Mouse (Mus musculus) neural tube, embryonic 13.5 days (tissue): ENCODE measurements around the gene Spint4. TPM values are rescaled to one million over a fixed set of nuclear protein-coding genes. Genes with fewer than 3 reads are reported as not detected.

Source experiments
- ATAC-seq: fragments of 200-750 bp; cut with Nextera tagmentation; 2 replicates; pipeline ENCODE4 v1.8.0; 2017; ENCODE audit warnings: low read depth, mild to moderate bottlenecking, moderate TSS enrichment, moderate library complexity
- H3K27ac ChIP-seq: fragments of 300-500 bp; sonication (generic); replicated peaks from 2 replicates; pipeline ENCODE4 v1.5.1; 2015; ENCODE audit warnings: moderate library complexity, mild to moderate bottlenecking, inconsistent platforms
- H3K27me3 ChIP-seq: fragments of 300-500 bp; sonication (generic); 2 replicates; pipeline ENCODE4 v1.6.1; 2015; ENCODE audit warnings: mild to moderate bottlenecking, inconsistent platforms
- H3K36me3 ChIP-seq: fragments of 300-500 bp; sonication (generic); 2 replicates; pipeline ENCODE4 v1.6.1; 2015; ENCODE audit warnings: mild to moderate bottlenecking, inconsistent platforms
- H3K4me1 ChIP-seq: fragments of 300-500 bp; sonication (generic); replicated peaks from 2 replicates; pipeline ENCODE4 v1.6.1; 2015; ENCODE audit warnings: inconsistent platforms
- H3K4me2 ChIP-seq: fragments of 300-500 bp; sonication (generic); 2 replicates; pipeline ENCODE4 v1.6.1; 2015; ENCODE audit warnings: inconsistent platforms, mild to moderate bottlenecking, moderate library complexity
- H3K4me3 ChIP-seq: fragments of 300-500 bp; sonication (generic); 2 replicates; pipeline ENCODE4 v1.5.1; 2015; ENCODE audit warnings: mild to moderate bottlenecking, inconsistent platforms
- H3K9ac ChIP-seq: fragments of 300-500 bp; sonication (generic); 2 replicates; pipeline ENCODE4 v1.6.1; 2015; ENCODE audit warnings: moderate library complexity, mild to moderate bottlenecking, inconsistent platforms
- H3K9me3 ChIP-seq: fragments of 300-500 bp; sonication (generic); 2 replicates; pipeline ENCODE4 v1.6.1; 2016; ENCODE audit warnings: inconsistent platforms
- WGBS: fragments of 180-500 bp; shearing (Covaris S2); methylation state at CpG from one replicate; pipeline ENCODE4 v1.1.7; 2015; 5-methylcytosine and 5-hydroxymethylcytosine counted together
- polyA plus RNA-seq: library from polyadenylated mRNA; unstranded; fragments of >200 nt; fragmentation: Nextera tagmentation; extraction: Ambion mirVana; gene quantifications from 2 replicates; pipeline ENCODE4 v1.2.1, GENCODE M21; 2015

Spint4 gene
- polyA plus RNA-seq, 1 experiment from 2014 or later: not detected

DNA sequence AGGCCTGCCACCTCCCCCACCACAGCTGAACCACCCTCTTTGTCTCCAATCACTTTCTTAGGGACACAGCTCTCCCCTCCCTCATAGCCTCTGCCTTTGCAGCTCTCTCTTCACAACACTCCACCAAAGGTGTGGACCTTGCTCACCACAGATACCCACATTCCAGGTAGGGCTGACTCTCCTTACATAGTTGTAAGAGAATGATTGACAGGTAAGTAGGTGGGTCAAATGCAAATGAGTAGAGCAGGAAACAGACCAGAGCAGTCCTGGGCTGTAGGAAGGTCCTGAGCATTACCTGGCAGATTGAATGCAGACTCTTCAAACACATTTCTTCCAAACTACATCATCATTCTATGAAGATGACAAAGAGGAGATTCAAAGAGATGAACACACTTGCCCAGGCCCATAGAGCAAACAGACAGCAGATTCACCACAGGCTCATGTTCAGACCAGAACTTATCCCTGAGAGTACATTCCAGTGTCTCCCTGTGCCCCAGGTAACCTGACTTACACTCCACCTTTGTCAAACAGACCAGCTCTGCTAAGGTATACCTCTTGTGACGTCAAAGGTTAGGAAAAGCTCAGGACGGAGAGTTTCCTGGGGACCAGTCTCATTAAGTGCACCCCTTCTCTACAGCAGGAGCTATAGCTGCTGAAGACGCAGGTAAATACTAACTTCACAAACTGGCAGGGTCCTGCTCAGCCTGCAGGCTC is 39.2 kb downstream of the Spint4 start:
- Histone ChIP-seq H3K4me1 (no peaks in the 10 kb centered on the region), H3K9me3 (no peaks in the 10 kb centered on the region), H3K4me2 (no peak overlapping the region), H3K4me3 (no peak overlapping the region), H3K27ac (no peak overlapping the region), H3K27me3 (no peaks in the 10 kb centered on the region), H3K9ac (no peak overlapping the region), H3K36me3 (no peaks in the 10 kb centered on the region)
- no peak for ATAC-seq
- WGBS: 72% methylated on average over 3 of the region's 3 CpGs

DNA sequence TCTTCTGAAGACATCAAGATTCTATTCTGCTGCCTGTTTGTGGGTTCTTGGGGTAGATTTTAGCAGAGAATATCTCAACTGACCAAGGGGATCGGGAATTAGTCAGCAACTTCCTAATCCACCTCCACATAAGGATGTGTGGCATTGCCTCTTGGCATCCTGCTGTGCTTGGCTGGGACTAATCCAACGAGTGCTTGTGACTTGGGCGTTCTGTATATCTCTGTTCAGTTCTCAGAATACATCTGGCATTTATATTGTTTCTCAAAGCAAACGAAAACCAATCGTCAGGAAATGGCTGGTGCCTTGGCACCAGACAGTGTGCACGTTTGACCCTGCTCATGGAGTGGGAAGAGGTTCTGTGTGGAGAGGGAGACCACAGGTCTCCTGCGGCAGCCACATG is 41.6 kb downstream of the Spint4 start:
- Histone ChIP-seq H3K4me2 (no peak overlapping the region), H3K27me3 (no peaks in the 10 kb centered on the region; the same call in 1 of the 2 replicates), H3K4me3 (no peak overlapping the region), H3K9ac (no peak overlapping the region), H3K36me3 (no peaks in the 10 kb centered on the region), H3K4me1 (peaks cover 2% of the 10 kb centered on the region), H3K27ac (no peak overlapping the region), H3K9me3 (no peaks in the 10 kb centered on the region)
- ATAC-seq: no peak
- WGBS: 74% methylated on average over 7 of the region's 7 CpGs

DNA sequence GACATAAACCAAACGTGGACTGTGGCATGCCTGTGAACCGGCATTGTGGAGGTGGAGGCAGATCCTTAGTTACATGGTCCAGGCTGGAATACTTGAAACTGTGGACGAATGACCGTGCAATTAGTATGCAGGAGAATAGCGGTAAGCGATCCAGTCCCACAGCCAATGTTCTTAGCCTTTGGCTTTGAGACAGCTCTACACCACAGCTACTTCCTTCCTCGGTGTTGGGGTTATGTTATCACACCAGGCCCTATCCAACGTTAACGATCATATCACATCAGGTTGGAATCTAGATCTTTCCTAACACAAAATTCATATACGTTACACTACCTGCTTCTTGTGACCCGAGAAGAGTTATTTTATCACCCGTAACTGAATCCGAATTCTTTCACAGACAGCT is 46.7 kb downstream of the Spint4 start:
- no peaks in the 10 kb centered on the region for H3K9me3 ChIP-seq
- no peak for ATAC-seq
- H3K4me1 ChIP-seq: peaks cover 33% of the 10 kb centered on the region
- H3K9ac ChIP-seq: peak overlapping the region; percentile 89
- peaks cover 25% of the 10 kb centered on the region for H3K36me3 ChIP-seq
- H3K27me3 ChIP-seq: no peaks in the 10 kb centered on the region; the same call in 1 of the 2 replicates
- H3K4me3 ChIP-seq: peak overlapping the region; percentile 72
- no peak overlapping the region for H3K27ac ChIP-seq
- WGBS: 75% methylated on average over 13 of the region's 13 CpGs
- peak overlapping the region; percentile 73 for H3K4me2 ChIP-seq

DNA sequence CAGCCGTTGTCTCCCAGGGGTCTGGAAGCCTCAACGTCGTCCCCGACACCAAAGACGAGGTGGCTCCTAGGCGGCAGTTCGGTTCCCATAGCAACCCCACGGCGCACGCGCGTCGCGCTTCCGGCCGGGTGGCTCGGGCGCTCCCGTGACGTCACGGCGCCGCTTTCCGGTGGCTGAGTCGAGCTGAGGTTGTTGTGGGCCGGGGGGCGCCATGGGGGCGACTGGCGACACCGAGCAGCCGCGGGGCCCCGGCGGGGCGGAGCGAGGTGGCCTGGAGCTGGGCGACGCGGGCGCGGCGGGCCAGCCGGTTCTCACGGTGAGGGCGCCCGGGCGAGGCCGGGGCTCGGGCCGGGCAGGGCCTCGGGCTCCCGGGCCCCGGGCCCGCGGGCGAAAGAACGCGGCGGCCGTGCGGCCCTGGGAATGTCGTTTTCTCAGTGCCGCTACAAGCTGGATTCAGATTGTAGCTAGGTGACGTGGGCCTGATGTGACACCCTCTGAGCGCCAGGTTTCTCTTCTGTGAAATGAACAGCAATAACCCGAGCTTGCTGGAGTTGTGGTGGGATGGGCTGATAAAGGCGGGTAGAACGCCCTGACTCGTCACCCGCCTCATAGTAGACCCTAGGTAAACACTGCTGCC is 47.7 kb downstream of the Spint4 start, which contains the start of the genes Wfdc3 and Dnttip1:
Gene Wfdc3 (minus strand): TSS at position 89 of the 637 bp plus-strand sequence.
Gene Dnttip1 (plus strand): TSS at position 141 of the 637 bp plus-strand sequence.
- no peaks in the 10 kb centered on the region for H3K9me3 ChIP-seq
- WGBS: under 1% methylated on average over 70 of the region's 70 CpGs
- H3K9ac ChIP-seq: peak within 1 kb of the TSS; percentile 89
- H3K27me3 ChIP-seq: no peaks in the 10 kb centered on the region; the same call in 1 of the 2 replicates
- peaks cover 34% of the 10 kb centered on the region for H3K36me3 ChIP-seq
- H3K4me1 ChIP-seq: peaks cover 33% of the 10 kb centered on the region
- H3K4me2 ChIP-seq: peak within 1 kb of the TSS; percentile 73
- H3K27ac ChIP-seq: peak within 1 kb of the TSS; percentile 70; the same call in 1 of the 2 replicates
- peak within 1 kb of the TSS; percentile 72 for H3K4me3 ChIP-seq
- ATAC-seq: peak; percentile 89

DNA sequence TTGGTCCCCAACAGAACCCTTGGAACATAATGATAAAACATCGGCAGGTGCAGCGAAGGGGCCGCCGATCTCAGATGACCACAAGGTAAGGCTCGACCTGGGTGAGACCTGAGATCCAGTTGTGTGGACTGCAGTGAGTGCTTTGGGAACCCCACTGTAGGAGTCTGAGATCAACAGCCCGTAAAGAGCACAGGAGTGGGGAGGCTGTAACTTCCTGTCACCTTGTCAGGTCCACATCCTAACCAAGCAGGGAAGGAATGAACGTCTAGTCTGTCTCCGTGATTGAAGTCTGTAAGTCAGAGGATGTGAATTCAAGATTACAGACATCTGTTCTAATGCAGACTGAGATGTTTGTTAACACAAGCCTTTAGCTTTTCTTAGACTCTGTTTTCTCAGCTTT is 48.4 kb downstream of the Spint4 start:
- Histone ChIP-seq H3K9me3 (no peaks in the 10 kb centered on the region), H3K4me1 (peaks cover 33% of the 10 kb centered on the region), H3K27ac (no peak overlapping the region), H3K4me3 (peak overlapping the region; percentile 72), H3K9ac (peak overlapping the region; percentile 89), H3K4me2 (peak overlapping the region; percentile 73), H3K36me3 (peaks cover 40% of the 10 kb centered on the region), H3K27me3 (no peaks in the 10 kb centered on the region; the same call in 1 of the 2 replicates)
- WGBS: 56% methylated on average over 8 of the region's 8 CpGs
- ATAC-seq: no peak

DNA sequence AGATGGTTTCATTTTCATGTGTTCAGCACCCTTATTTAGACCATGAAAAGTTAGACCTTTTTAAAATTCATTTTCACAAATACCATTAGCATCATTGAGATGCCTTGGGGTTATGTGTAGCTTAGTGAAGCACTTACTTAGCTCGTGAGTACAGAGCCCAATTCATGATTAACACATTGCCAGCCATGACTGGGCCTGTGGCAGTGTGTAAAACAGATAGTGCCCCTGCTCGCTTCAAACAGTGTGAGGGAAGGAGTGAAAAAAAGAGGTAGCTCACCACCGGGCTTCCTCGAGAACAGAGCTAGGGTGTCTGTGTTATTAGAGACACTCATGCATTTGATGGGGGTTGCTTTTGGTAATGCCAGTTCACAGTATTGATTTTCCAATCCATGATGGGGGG is 49.9 kb downstream of the Spint4 start:
- no peak overlapping the region for H3K27ac ChIP-seq
- 87% methylated on average over 4 of the region's 4 CpGs for WGBS
- H3K9me3 ChIP-seq: no peaks in the 10 kb centered on the region
- no peaks in the 10 kb centered on the region; the same call in 1 of the 2 replicates for H3K27me3 ChIP-seq
- ATAC-seq: no peak
- no peak overlapping the region for H3K4me3 ChIP-seq
- H3K36me3 ChIP-seq: peaks cover 55% of the 10 kb centered on the region
- H3K9ac ChIP-seq: 0 out of 2 replicates have a peak overlapping the region, but pooled peaks have one; percentile 8
- H3K4me2 ChIP-seq: no peak overlapping the region
- peaks cover 33% of the 10 kb centered on the region for H3K4me1 ChIP-seq

DNA sequence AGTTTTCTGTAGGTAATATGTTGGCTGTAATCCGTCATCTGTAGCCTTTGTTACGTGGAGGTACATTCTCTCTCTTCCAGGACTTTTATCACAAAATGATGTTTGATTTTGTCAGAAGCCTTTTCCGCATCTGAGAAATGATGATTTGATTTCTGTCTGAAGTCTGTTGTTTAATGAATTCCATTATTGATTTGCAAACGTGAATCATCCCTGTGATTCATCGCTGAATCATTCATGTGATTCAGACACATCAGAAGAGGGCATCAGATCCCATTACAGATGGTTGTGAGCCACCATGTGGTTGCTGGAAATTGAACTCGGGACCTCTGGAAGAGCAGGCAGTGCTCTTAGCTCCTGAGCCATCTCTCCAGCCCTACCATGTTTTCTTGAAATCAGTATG is 50.7 kb downstream of the Spint4 start:
- WGBS: 88% methylated on average over 6 of the region's 6 CpGs
- Histone ChIP-seq H3K9ac (no peak overlapping the region), H3K36me3 (peaks cover 61% of the 10 kb centered on the region)

More for the DNA sequence above, 50.7 kb downstream of the Spint4 start:
- H3K27ac ChIP-seq: no peak overlapping the region
- H3K4me2 ChIP-seq: no peak overlapping the region
- no peak for ATAC-seq
- H3K4me1 ChIP-seq: peaks cover 33% of the 10 kb centered on the region
- no peak overlapping the region for H3K4me3 ChIP-seq
- H3K27me3 ChIP-seq: no peaks in the 10 kb centered on the region; the same call in 1 of the 2 replicates
- no peaks in the 10 kb centered on the region for H3K9me3 ChIP-seq

Other genes starting within 250 kb of the Spint4 start
- 71.2 and 77.5 TPM in 2 replicates for gene Sys1, start 241.5 kb upstream of the Spint4 start, polyA plus RNA-seq
- gene Gm20458, start 237.5 kb upstream of the Spint4 start, polyA plus RNA-seq: 3.3 and 7.7 TPM in 2 replicates
- gene Trp53tg5, start 224.8 kb upstream of the Spint4 start, polyA plus RNA-seq: not detected in 2 replicates
- gene Dbndd2, start 212.4 kb upstream of the Spint4 start, polyA plus RNA-seq: 10.3 and 11.9 TPM in 2 replicates
- 69.1 and 71.8 TPM in 2 replicates for gene Pigt, start 201.0 kb upstream of the Spint4 start, polyA plus RNA-seq
- 2.2 and 4.2 TPM in 2 replicates for gene Wfdc2, start 136.1 kb upstream of the Spint4 start, polyA plus RNA-seq
- gene Spint3, start 125.0 kb upstream of the Spint4 start, polyA plus RNA-seq: not detected in 2 replicates
- not detected in 2 replicates for gene Wfdc6a, start 113.1 kb upstream of the Spint4 start, polyA plus RNA-seq
- not detected in 2 replicates for gene Eppin, start 104.9 kb upstream of the Spint4 start, polyA plus RNA-seq
- gene Wfdc6b, start 85.0 kb upstream of the Spint4 start, polyA plus RNA-seq: not detected in 2 replicates
- not detected in 2 replicates for gene Wfdc8, start 84.9 kb upstream of the Spint4 start, polyA plus RNA-seq
- not detected in 2 replicates for gene Wfdc16, start 59.7 kb upstream of the Spint4 start, polyA plus RNA-seq
- gene Wfdc10, start 42.5 kb upstream of the Spint4 start, polyA plus RNA-seq: not detected in 2 replicates
- gene Wfdc9, start 41.9 kb upstream of the Spint4 start, polyA plus RNA-seq: not detected in 2 replicates
- not detected in 2 replicates for gene Wfdc11, start 24.4 kb upstream of the Spint4 start, polyA plus RNA-seq
- not detected in 2 replicates for gene Wfdc13, start 13.4 kb upstream of the Spint4 start, polyA plus RNA-seq
- not detected in 2 replicates for gene Spint5, start 16.8 kb downstream of the Spint4 start, polyA plus RNA-seq
- 1.0 and 1.2 TPM in 2 replicates for gene Wfdc3, start 47.4 kb downstream of the Spint4 start, polyA plus RNA-seq
- gene Dnttip1, start 47.5 kb downstream of the Spint4 start, polyA plus RNA-seq: 67.1 and 71.4 TPM in 2 replicates
- 80.8 and 108 TPM in 2 replicates for gene Ube2c, start 71.4 kb downstream of the Spint4 start, polyA plus RNA-seq
- 9.3 and 25.7 TPM in 2 replicates for gene Tnnc2, start 81.5 kb downstream of the Spint4 start, polyA plus RNA-seq
- gene Snx21, start 87.3 kb downstream of the Spint4 start, polyA plus RNA-seq: 17.1 and 22.9 TPM in 2 replicates
- gene Acot8, start 106.4 kb downstream of the Spint4 start, polyA plus RNA-seq: 20.3 and 21.5 TPM in 2 replicates
- gene Zswim3, start 106.6 kb downstream of the Spint4 start, polyA plus RNA-seq: 14.2 and 16.7 TPM in 2 replicates
- 22.3 and 23.7 TPM in 2 replicates for gene Zswim1, start 124.2 kb downstream of the Spint4 start, polyA plus RNA-seq
- not detected in 2 replicates for gene Spata25, start 130.0 kb downstream of the Spint4 start, polyA plus RNA-seq
- 97.5 and 109 TPM in 2 replicates for gene Ctsa, start 134.4 kb downstream of the Spint4 start, polyA plus RNA-seq
- 4.9 and 5.4 TPM in 2 replicates for gene Neurl2, start 135.0 kb downstream of the Spint4 start, polyA plus RNA-seq
- 126 and 132 TPM in 2 replicates for gene Pltp, start 159.2 kb downstream of the Spint4 start, polyA plus RNA-seq
- 80.8 and 93.1 TPM in 2 replicates for gene Pcif1, start 180.8 kb downstream of the Spint4 start, polyA plus RNA-seq
- gene Zfp335, start 213.3 kb downstream of the Spint4 start, polyA plus RNA-seq: 13.3 and 14.2 TPM in 2 replicates
- gene Mmp9, start 242.3 kb downstream of the Spint4 start, polyA plus RNA-seq: 16.9 and 17.1 TPM in 2 replicates